Mouse (Mus musculus) MEL (cell line): ENCODE measurements around the gene St8sia6. TPM values are rescaled to one million over a fixed set of nuclear protein-coding genes. Genes with fewer than 3 reads are reported as not detected.
"Not testable (repeated sequence)": the region's sequence is repeated elsewhere in the genome, so short reads cannot be mapped to it uniquely, and the experiment has no call there.

Source experiments
- DNase-seq: peaks from one replicate; pipeline ENCODE4 v3.0.0; 2011; ENCODE audit warnings: low read depth, low spot score
- H3K27ac ChIP-seq: 2 replicates; pipeline ENCODE4 v1.5.1; 2012; ENCODE audit warnings: low read depth, mild to moderate bottlenecking, control low read depth, low read length, moderate library complexity; ENCODE audit not compliant: control insufficient read depth
- H3K27me3 ChIP-seq, 2 experiments: fragments of 150-350 bp in 1 of 2; sonication (generic) in 1 of 2; 2 replicates each; pipeline ENCODE4 v1.6.1; 2012; ENCODE audit warnings: low read length in 2 of 2, mild to moderate bottlenecking in 2 of 2, improper control_type of control experiment in 1 of 2, moderate library complexity in 1 of 2; ENCODE audit not compliant: insufficient read depth in 2 of 2, control insufficient read depth in 1 of 2
- H3K36me3 ChIP-seq, 2 experiments: 2 replicates each; pipeline ENCODE4 v1.6.1; 2012 to 2014; ENCODE audit warnings: low read length in 2 of 2, improper control_type of control experiment in 1 of 2, inconsistent platforms in 1 of 2, mild to moderate bottlenecking in 1 of 2; ENCODE audit not compliant: insufficient read depth in 2 of 2, control insufficient read depth in 1 of 2
- H3K4me1 ChIP-seq, 2 experiments: fragments of 150-350 bp in 1 of 2; sonication (generic) in 1 of 2; 2 replicates each; pipeline ENCODE4 v1.6.1; 2012; ENCODE audit warnings: low read length in 2 of 2, improper control_type of control experiment in 1 of 2, mild to moderate bottlenecking in 1 of 2; ENCODE audit not compliant: insufficient read depth in 2 of 2, control insufficient read depth in 1 of 2
- H3K4me3 ChIP-seq, 2 experiments: fragments of 150-350 bp in 1 of 2; sonication (generic) in 1 of 2; 2 replicates each; pipeline ENCODE4 v1.5.1; 2012; ENCODE audit warnings: low read depth in 2 of 2, low read length in 2 of 2, mild to moderate bottlenecking in 2 of 2, moderate library complexity in 2 of 2, control low read depth in 1 of 2, improper control_type of control experiment in 1 of 2; ENCODE audit not compliant: control insufficient read depth in 1 of 2, insufficient read depth in 1 of 2
- H3K79me2 ChIP-seq: 2 replicates; pipeline ENCODE4 v1.6.1; 2012; ENCODE audit warnings: mild to moderate bottlenecking, low read length, moderate library complexity; ENCODE audit not compliant: control insufficient read depth, poor library complexity, insufficient read depth
- H3K9ac ChIP-seq: 2 replicates; pipeline ENCODE4 v1.6.1; 2012; ENCODE audit warnings: low read depth, mild to moderate bottlenecking, control low read depth, low read length, moderate library complexity; ENCODE audit not compliant: control insufficient read depth, poor library complexity, severe bottlenecking
- H3K9me3 ChIP-seq: fragments of 150-350 bp; sonication (generic); replicated peaks from 2 replicates; pipeline ENCODE4 v1.6.1; 2012; ENCODE audit warnings: mild to moderate bottlenecking, low read length, improper control_type of control experiment, moderate library complexity; ENCODE audit not compliant: insufficient read depth
- BHLHE40 ChIP-seq: IDR thresholded peaks from 2 replicates; pipeline ENCODE4 v1.6.1; 2012; ENCODE audit warnings: low read depth, mild to moderate bottlenecking, inconsistent platforms, low read length, improper control_type of control experiment, borderline replicate concordance
- CHD1 ChIP-seq: IDR thresholded peaks from 2 replicates; pipeline ENCODE4 v1.6.1; 2012; ENCODE audit warnings: low read depth, mild to moderate bottlenecking, inconsistent platforms, low read length, improper control_type of control experiment
- ETS1 ChIP-seq: IDR thresholded peaks from 2 replicates; pipeline ENCODE4 v1.6.1; 2012; ENCODE audit warnings: low read depth, mild to moderate bottlenecking, inconsistent platforms, low read length, improper control_type of control experiment, moderate library complexity
- KAT2A ChIP-seq: conservative IDR thresholded peaks from 2 replicates; pipeline ENCODE4 v1.6.1; 2012; ENCODE audit warnings: low read depth, low read length, improper control_type of control experiment, inconsistent platforms
- MXI1 ChIP-seq: IDR thresholded peaks from 2 replicates; pipeline ENCODE4 v1.6.1; 2011; ENCODE audit warnings: mild to moderate bottlenecking, low read depth, low read length, improper control_type of control experiment
- MYC ChIP-seq: IDR thresholded peaks from 2 replicates; pipeline ENCODE4 v1.6.1; 2011; ENCODE audit warnings: low read depth, mild to moderate bottlenecking, low read length, improper control_type of control experiment, moderate library complexity
- NELFE ChIP-seq: IDR thresholded peaks from 2 replicates; pipeline ENCODE4 v1.6.1; 2011; ENCODE audit warnings: low read depth, low read length, improper control_type of control experiment
- SIN3A ChIP-seq: IDR thresholded peaks from 2 replicates; pipeline ENCODE4 v1.6.1; 2012; ENCODE audit warnings: low read length, improper control_type of control experiment, inconsistent platforms
- TCF12 ChIP-seq: IDR thresholded peaks from 2 replicates; pipeline ENCODE4 v1.6.1; 2014; ENCODE audit warnings: low read depth, mild to moderate bottlenecking, inconsistent platforms, low read length, improper control_type of control experiment, moderate library complexity
- UBTF ChIP-seq: IDR thresholded peaks from 2 replicates; pipeline ENCODE4 v1.6.1; 2012; ENCODE audit warnings: low read depth, mild to moderate bottlenecking, inconsistent platforms, low read length, improper control_type of control experiment, moderate library complexity, borderline replicate concordance; ENCODE audit not compliant: insufficient read depth
- USF2 ChIP-seq, 2 experiments: IDR thresholded peaks; 2 replicates each; pipeline ENCODE4 v1.6.1; 2011 to 2012; ENCODE audit warnings: improper control_type of control experiment in 2 of 2, low read length in 2 of 2, borderline replicate concordance in 1 of 2, inconsistent platforms in 1 of 2, low read depth in 1 of 2, mild to moderate bottlenecking in 1 of 2; ENCODE audit not compliant: insufficient read depth in 1 of 2
- ZMIZ1 ChIP-seq: IDR thresholded peaks from 2 replicates; pipeline ENCODE4 v1.6.1; 2012; ENCODE audit warnings: low read depth, mild to moderate bottlenecking, inconsistent platforms, low read length, improper control_type of control experiment, moderate library complexity
- polyA plus RNA-seq, 2 experiments: library from polyadenylated mRNA; stranded (reverse) in 1 of 2; unstranded in 1 of 2; fragments of >175 nt in 1 of 2; fragments of >200 nt in 1 of 2; gene quantifications; 2 replicates each; pipeline versions ENCODE4 v1.2.1 to v1.2.4; 2012; ENCODE audit warnings: low replicate concordance in 2 of 2, low read depth in 1 of 2; ENCODE audit not compliant: insufficient read length in 2 of 2, insufficient read depth in 1 of 2, missing spikeins in 1 of 2
- total RNA-seq: library from RNA; depleted of rRNA; stranded (reverse); fragments of 300-350 nt; gene quantifications from 2 replicates; pipeline ENCODE4 v1.2.3, GENCODE M21; 2012

The St8sia6 gene
- total and polyA plus RNA-seq, 3 experiments: not detected

DNA sequence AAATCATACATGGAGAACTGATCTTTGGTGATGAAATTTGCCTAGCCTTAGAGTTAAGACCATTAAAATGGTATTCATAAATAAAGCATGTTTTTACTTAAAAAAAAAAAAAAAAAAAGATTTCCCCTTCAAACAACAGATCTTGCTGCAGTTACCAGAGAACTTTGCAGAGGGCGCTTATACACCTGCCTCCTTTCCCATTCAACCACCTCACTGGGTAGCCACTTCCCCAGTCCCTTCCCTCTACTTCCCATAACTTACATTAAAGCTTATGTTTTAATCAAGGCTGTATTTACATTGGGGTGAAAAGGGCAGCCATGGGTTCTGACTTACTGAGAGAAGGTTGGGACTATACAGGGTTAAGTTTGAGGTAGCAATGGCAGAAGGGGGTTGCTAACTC lies 4.5 kb downstream of the St8sia6 start:
- H3K4me1 ChIP-seq: no peaks in the 10 kb centered on the region

GRCm38 (mm10) chr2:13786577-13787168 lies 7.2 kb downstream of the St8sia6 start:
- TF ChIP-seq ETS1 (no peak), TCF12 (no peak), USF2 (IDR thresholded peaks at IDR 0.05; ENCODE audit: borderline replicate concordance in 1 of 2, insufficient read depth in 1 of 2, low read depth in 1 of 2, low read length in 2 of 2) (no peak), SIN3A (no peak), BHLHE40 (no peak)
- TF ChIP-seq, all 39 proteins: peak for 0
- Histone ChIP-seq H3K4me3 (no peak overlapping the region), H3K9ac (no peak overlapping the region), H3K79me2 (no peaks in the 10 kb centered on the region), H3K4me1 (no peaks in the 10 kb centered on the region), H3K9me3 (no peaks in the 10 kb centered on the region), H3K27ac (no peak overlapping the region), H3K27me3 (no peaks in the 10 kb centered on the region; a peak in 1 of 4 replicates), H3K36me3 (no peaks in the 10 kb centered on the region)
- DNase-seq: no peak

More for the DNA sequence above, 4.5 kb downstream of the St8sia6 start:
- Histone ChIP-seq H3K9ac (no peak overlapping the region), H3K36me3 (no peaks in the 10 kb centered on the region), H3K9me3 (no peaks in the 10 kb centered on the region), H3K27ac (no peak overlapping the region), H3K79me2 (no peaks in the 10 kb centered on the region), H3K4me3 (no peak overlapping the region), H3K27me3 (no peaks in the 10 kb centered on the region)
- TF ChIP-seq MYC (no peak), UBTF (no peak), KAT2A (no peak), NELFE (no peak), ZMIZ1 (no peak), CHD1 (no peak), MXI1 (no peak)
- no peak for DNase-seq

GRCm38 (mm10) chr2:13785992-13786391 lies 7.9 kb downstream of the St8sia6 start:
- not testable (repeated sequence) for DNase-seq, H3K27ac ChIP-seq

More at GRCm38 (mm10) chr2:13785992-13786391, 7.9 kb downstream of the St8sia6 start:
- not testable (repeated sequence) for H3K4me3 ChIP-seq, H3K9me3 ChIP-seq, H3K36me3 ChIP-seq, H3K27me3 ChIP-seq, H3K79me2 ChIP-seq, H3K9ac ChIP-seq, H3K4me1 ChIP-seq
